Mouse (Mus musculus): ENCODE measurements around the gene Trappc12. TPM values are rescaled to one million over a fixed set of nuclear protein-coding genes. Genes with fewer than 3 reads are reported as not detected.

Trappc12 gene
- polyA plus RNA-seq, 1 experiment from 2014 or later = 42.5 TPM

DNA sequence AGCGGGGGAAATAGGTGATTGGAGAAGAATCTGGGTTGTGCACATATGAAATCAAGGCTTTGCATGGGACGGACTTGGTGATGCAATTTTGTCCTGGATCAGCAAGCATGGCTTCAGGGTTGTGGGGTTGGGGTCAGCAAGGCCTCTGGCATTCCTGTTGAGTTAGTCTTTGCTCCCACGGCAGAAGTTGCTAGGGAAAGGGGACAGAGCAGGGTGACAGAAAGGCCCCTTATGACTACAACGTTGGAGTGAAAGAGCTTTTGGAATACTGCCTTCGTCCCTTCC lies 74.4 kb downstream of the Trappc12 start:
- Histone ChIP-seq H3K27me3 (no peaks in the 10 kb centered on the region), H3K9ac (peak overlapping the region; percentile 67), H3K4me1 (peaks cover 25% of the 10 kb centered on the region), H3K27ac (peak overlapping the region; percentile 96), H3K4me3 (replicated peaks) (peak overlapping the region; percentile 72), H3K4me2 (peak overlapping the region; percentile 66), H3K36me3 (peaks cover 36% of the 10 kb centered on the region), H3K9me3 (replicated peaks) (no peaks in the 10 kb centered on the region)
- 58% methylated on average over 5 of the region's 5 CpGs for WGBS
- ATAC-seq (replicated peaks; ENCODE audit: low FRiP score) = no peak

DNA sequence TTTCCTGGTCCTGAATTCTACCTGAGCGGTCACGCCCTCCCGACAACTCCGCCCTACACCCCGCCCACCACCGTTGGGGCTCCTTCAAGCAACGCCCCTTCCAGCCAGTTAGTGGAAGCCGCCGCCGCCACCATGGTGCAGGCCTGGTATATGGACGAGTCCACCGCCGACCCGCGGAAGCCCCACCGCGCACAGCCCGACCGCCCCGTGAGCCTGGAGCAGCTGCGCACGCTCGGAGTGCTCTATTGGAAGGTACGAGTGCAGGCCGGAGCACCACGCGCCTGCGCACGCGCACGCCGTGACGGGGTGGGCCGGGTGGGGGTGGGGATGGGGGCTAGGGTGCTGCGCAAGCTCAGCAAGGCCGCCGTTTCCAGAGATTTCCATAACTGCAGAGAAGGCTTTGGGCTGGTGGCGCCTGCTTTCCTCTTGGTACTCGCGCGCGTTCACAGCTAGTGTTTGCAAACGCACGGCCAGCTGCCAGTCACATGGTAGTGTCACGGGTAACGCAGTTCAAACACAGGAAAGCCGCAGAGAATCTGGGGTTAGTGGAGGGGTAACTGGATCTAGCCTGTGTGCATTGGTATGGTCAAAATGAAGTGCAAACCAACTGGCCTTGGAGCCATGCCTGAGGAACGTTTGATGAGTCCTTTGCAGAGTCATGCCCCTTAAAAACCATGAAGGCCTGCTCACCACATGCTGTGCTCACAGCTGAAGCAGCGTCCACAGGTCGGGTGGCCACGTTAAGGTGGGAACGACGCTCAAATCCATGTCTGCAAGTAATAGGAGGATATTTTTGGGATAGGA lies 74.9 kb downstream of the Trappc12 start, which contains the start of gene Adi1:
TSS of gene Adi1 (plus strand) at position 111 of the 804 bp plus-strand sequence.
- peaks cover 25% of the 10 kb centered on the region for H3K4me1 ChIP-seq
- H3K9me3 ChIP-seq (replicated peaks) = no peaks in the 10 kb centered on the region
- peaks cover 30% of the 10 kb centered on the region for H3K36me3 ChIP-seq
- H3K4me2 ChIP-seq = peak within 1 kb of the TSS; percentile 66
- H3K27ac ChIP-seq = peak within 1 kb of the TSS; percentile 96
- peak within 1 kb of the TSS; percentile 72 for H3K4me3 ChIP-seq (replicated peaks)
- H3K9ac ChIP-seq = peak within 1 kb of the TSS; percentile 67
- peak; percentile 94 for ATAC-seq (replicated peaks; ENCODE audit: low FRiP score)
- H3K27me3 ChIP-seq = no peaks in the 10 kb centered on the region
- 4% methylated on average over 53 of the region's 53 CpGs for whole genome bisulfite sequencing

DNA sequence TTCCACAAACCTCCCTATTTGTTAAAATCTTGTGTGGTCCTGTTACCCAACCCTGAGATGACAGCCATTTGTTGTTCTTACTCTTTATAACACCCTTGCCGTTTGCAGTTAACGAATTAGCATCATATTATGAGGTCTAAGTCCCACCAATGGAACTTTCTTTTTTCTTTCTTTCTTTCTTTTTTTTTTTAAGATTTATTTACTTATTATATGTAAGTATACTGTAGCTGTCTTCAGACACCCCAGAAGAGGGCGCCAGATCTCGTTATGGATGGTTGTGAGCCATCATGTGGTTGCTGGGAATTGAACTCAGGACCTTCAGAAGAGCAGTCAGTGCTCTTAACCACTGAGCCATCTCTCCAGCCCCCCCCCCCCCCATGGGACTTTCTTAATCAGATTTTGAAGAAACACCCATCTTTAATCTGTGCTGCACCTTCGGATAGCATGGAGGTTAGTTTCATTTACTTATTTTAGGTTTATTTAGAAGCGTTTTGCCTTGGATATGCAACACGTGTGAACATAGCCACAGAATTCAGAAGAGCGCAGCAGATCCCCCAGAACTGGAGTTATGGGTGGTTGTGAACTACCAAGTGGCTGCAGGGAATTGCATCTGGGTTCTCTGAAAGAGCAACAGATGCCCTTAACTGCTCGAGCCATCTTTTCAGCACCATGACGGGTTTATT lies 76.1 kb downstream of the Trappc12 start:
- Histone ChIP-seq H3K27ac (0 out of 2 replicates have a peak overlapping the region, but pooled peaks have one; percentile 96), H3K4me3 (replicated peaks) (peak overlapping the region; percentile 72), H3K36me3 (peaks cover 19% of the 10 kb centered on the region), H3K9me3 (replicated peaks) (no peaks in the 10 kb centered on the region), H3K4me2 (peak overlapping the region; percentile 66), H3K4me1 (peaks cover 25% of the 10 kb centered on the region), H3K9ac (no peak overlapping the region), H3K27me3 (no peaks in the 10 kb centered on the region)
- ATAC-seq (replicated peaks; ENCODE audit: low FRiP score) = no peak
- WGBS = 80% methylated on average over 10 of the region's 10 CpGs

DNA sequence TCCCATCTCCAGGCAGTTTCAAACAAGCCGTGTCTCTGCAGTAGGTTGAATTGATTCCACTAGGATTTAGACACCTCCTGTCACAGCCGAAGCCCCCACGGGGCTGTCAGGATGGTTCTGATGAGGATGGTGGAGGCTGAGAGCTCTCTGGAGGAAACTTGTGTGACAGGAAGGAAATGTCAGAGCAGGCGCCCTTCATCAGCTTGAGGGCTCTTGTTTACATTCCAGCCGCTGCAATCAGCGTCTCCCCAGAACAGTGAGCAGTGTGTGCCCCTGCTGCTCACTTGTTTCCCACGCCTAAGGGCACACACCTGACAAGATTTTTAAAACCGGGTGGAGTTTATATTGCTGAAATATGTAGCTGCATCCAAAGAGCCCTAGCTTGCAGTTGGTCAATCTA lies 83.0 kb downstream of the Trappc12 start:
- H3K36me3 ChIP-seq = no peaks in the 10 kb centered on the region
- H3K9ac ChIP-seq = no peak overlapping the region
- H3K4me3 ChIP-seq (replicated peaks) = no peak overlapping the region
- H3K4me1 ChIP-seq = peaks cover 16% of the 10 kb centered on the region
- ATAC-seq (replicated peaks; ENCODE audit: low FRiP score) = no peak
- no peak overlapping the region for H3K4me2 ChIP-seq
- no peak overlapping the region for H3K27ac ChIP-seq
- H3K27me3 ChIP-seq = no peaks in the 10 kb centered on the region
- H3K9me3 ChIP-seq (replicated peaks) = no peaks in the 10 kb centered on the region
- 28% methylated on average over 8 of the region's 8 CpGs for WGBS

DNA sequence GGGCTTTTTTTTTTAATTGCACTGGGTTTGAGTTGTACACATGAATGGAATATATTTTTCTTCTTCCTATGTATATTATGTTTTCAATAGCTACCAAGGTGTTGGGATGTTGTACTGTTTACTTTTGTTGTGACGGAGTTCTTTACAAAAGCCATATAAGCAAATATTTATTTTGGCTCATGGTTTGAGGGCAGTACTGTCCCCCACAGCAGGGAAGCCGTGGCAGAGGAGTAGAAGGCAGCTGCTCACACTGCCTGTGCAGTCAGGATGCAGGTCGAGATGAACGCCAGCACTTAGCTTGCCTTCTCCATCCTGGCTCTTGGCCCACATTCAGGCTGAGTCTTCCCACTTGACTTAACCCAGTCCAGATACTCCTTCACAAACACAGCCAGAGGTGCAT lies 83.5 kb downstream of the Trappc12 start:
- 68% methylated on average over 4 of the region's 4 CpGs for WGBS
- H3K4me3 ChIP-seq (replicated peaks) = no peak overlapping the region
- no peak for ATAC-seq (replicated peaks; ENCODE audit: low FRiP score)
- H3K27ac ChIP-seq = no peak overlapping the region
- no peaks in the 10 kb centered on the region for H3K9me3 ChIP-seq (replicated peaks)
- H3K9ac ChIP-seq = no peak overlapping the region
- H3K4me2 ChIP-seq = no peak overlapping the region
- H3K27me3 ChIP-seq = no peaks in the 10 kb centered on the region
- no peaks in the 10 kb centered on the region for H3K36me3 ChIP-seq
- peaks cover 13% of the 10 kb centered on the region for H3K4me1 ChIP-seq

DNA sequence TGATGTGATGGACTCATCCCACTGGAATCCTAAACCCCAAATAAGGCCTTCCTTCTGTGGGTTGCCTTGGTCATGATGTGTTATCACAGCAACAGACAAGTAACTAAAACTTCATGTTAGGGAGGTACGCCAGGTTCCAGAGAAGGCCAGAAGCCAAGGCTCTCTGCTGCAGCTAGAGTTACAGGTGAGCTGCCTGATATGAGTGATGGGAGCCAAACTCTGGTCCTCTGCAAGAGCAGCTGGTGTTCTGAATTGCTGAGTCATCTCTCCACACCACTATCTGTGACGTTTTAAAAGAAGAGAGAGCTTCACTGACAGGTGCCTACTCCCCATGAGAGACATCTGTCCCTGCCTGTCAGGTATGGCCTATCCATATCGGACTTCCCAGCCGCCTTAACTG lies 87.6 kb downstream of the Trappc12 start:
- Histone ChIP-seq H3K27ac (no peak overlapping the region), H3K4me2 (no peak overlapping the region), H3K4me3 (replicated peaks) (no peak overlapping the region), H3K27me3 (no peaks in the 10 kb centered on the region), H3K9me3 (replicated peaks) (no peaks in the 10 kb centered on the region), H3K36me3 (peaks cover 37% of the 10 kb centered on the region), H3K4me1 (peaks cover 8% of the 10 kb centered on the region; the same call in 1 of the 2 replicates), H3K9ac (no peak overlapping the region)
- ATAC-seq (replicated peaks; ENCODE audit: low FRiP score) = no peak
- WGBS = 88% methylated on average over 4 of the region's 4 CpGs

DNA sequence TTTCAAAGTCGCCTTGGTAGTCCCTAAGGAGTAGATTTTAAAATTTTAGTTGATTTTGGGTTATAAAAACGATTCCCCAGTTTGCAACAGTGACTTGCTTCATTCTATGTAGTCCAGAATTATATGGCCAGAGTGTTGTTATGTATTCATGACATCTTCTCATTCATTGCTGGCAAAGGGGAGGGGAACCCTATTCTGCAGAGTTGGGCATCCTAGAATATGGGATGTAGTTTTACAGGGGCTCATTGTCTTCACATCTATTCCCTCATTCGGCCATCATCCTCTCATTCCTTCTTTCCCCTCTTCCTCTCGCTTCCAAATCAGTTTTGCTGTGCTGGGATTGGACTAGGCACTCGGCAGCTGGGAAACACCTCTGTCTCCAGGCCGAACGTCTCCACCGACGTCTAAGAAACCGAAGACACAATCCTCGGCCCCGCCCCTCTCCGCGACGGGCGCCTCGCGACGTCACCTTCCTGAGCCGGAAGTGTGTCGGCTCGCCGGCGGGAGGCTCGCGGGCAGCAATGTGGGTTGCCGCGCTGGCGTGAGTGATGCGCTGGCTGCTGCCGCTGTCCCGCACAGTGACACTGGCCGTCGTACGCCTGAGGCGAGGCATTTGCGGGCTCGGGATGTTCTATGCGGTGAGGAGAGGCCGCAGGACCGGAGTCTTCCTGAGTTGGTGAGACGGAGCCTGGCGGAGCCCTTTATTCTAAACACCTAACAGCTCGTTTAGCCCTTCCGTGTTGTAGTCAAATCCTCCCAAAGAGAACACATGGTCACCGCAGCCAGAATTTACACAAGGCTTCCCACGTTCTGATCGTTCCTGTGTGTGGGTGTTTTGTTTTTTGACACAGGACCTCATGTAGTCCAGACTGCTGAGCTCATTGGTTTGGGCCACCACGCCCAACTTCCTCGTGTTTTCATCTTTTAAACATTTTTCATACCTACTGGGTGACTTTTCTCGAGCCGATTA lies 100.8 kb downstream of the Trappc12 start, which contains the start of gene Rnaseh1:
TSS of gene Rnaseh1 (plus strand) at position 462 of the 970 bp plus-strand sequence.
- no peaks in the 10 kb centered on the region for H3K9me3 ChIP-seq (replicated peaks)
- peaks cover 10% of the 10 kb centered on the region for H3K4me1 ChIP-seq
- H3K27ac ChIP-seq = peak within 1 kb of the TSS; percentile 64; the same call in 1 of the 2 replicates
- peak within 1 kb of the TSS; percentile 69 for H3K4me2 ChIP-seq
- H3K9ac ChIP-seq = peak within 1 kb of the TSS; percentile 51
- peak; percentile 96 for ATAC-seq (replicated peaks; ENCODE audit: low FRiP score)
- 2% methylated on average over 52 of the region's 52 CpGs for WGBS
- H3K27me3 ChIP-seq = 0 out of 2 replicates have a peak, but pooled peaks cover 7% of the 10 kb centered on the region
- H3K4me3 ChIP-seq (replicated peaks) = peak within 1 kb of the TSS; percentile 60
- H3K36me3 ChIP-seq = peaks cover 20% of the 10 kb centered on the region

Small RNA genes lying within 50 kb of the gene (microRNA-seq; reads per million reads assigned to microRNA genes)
- gene Mir6937 = not detected

Other genes with a start within 250 kb of the Trappc12 start
- 0.12 TPM in 1 of 2 replicates, not detected in the other for gene Dcdc2c, start 198.1 kb downstream of the Trappc12 start, polyA plus RNA-seq (2015; fragmentation: Nextera tagmentation; extraction: Ambion mirVana)
- gene Allc, start 167.9 kb downstream of the Trappc12 start, polyA plus RNA-seq (2015; fragmentation: Nextera tagmentation; extraction: Ambion mirVana) = not detected in 2 replicates
- gene Colec11, start 127.1 kb downstream of the Trappc12 start, polyA plus RNA-seq (2015; fragmentation: Nextera tagmentation; extraction: Ambion mirVana) = 3.3 and 4.8 TPM in 2 replicates
- gene Rps7, start 114.5 kb downstream of the Trappc12 start, polyA plus RNA-seq (2015; fragmentation: Nextera tagmentation; extraction: Ambion mirVana) = 680 and 816 TPM in 2 replicates
- 33.4 and 34.2 TPM in 2 replicates for gene Rnaseh1, start 100.9 kb downstream of the Trappc12 start, polyA plus RNA-seq (2015; fragmentation: Nextera tagmentation; extraction: Ambion mirVana)
- gene Adi1, start 75.2 kb downstream of the Trappc12 start, polyA plus RNA-seq (2015; fragmentation: Nextera tagmentation; extraction: Ambion mirVana) = 85.3 and 90.4 TPM in 2 replicates
- gene Eipr1, start 1.3 kb upstream of the Trappc12 start, polyA plus RNA-seq (2015; fragmentation: Nextera tagmentation; extraction: Ambion mirVana) = 33.9 and 36.6 TPM in 2 replicates